Mouse (Mus musculus) midbrain, embryonic 11.5 days (tissue): ENCODE measurements around the gene Carns1. TPM values are rescaled to one million over a fixed set of nuclear protein-coding genes. Genes with fewer than 3 reads are reported as not detected.
A peak's percentile ranks its signal among the peaks of the same experiment; 100 is the strongest.
"Not testable (repeated sequence)": the region's sequence is repeated elsewhere in the genome, so short reads cannot be mapped to it uniquely, and the experiment has no call there.

Source experiments
- ATAC-seq: fragments of 200-750 bp; cut with Nextera tagmentation; 2 replicates; pipeline ENCODE4 v1.8.0; 2017; ENCODE audit warnings: moderate TSS enrichment, moderate library complexity; ENCODE audit not compliant: low FRiP score
- DNase-seq: peaks from one replicate; pipeline ENCODE4 v3.0.0; 2015; ENCODE audit warnings: low spot score; ENCODE audit errors: missing footprints
- H3K27ac ChIP-seq: fragments of 300-500 bp; sonication (generic); 2 replicates; pipeline ENCODE4 v1.5.1; 2014; ENCODE audit warnings: low read depth, low read length
- H3K27me3 ChIP-seq: fragments of 300-500 bp; sonication (generic); 2 replicates; pipeline ENCODE4 v1.6.1; 2014; ENCODE audit warnings: mild to moderate bottlenecking, low read length, moderate library complexity, mixed read lengths; ENCODE audit not compliant: control insufficient read depth, insufficient read depth
- H3K36me3 ChIP-seq: fragments of 300-500 bp; sonication (generic); 2 replicates; pipeline ENCODE4 v1.6.1; 2014; ENCODE audit warnings: mild to moderate bottlenecking, low read length, moderate library complexity, mixed read lengths; ENCODE audit not compliant: control insufficient read depth, insufficient read depth
- H3K4me1 ChIP-seq: fragments of 300-500 bp; sonication (generic); 2 replicates; pipeline ENCODE4 v1.6.1; 2014; ENCODE audit warnings: low read length; ENCODE audit not compliant: control insufficient read depth, insufficient read depth
- H3K4me2 ChIP-seq: fragments of 300-500 bp; sonication (generic); 2 replicates; pipeline ENCODE4 v1.6.1; 2014; ENCODE audit warnings: mild to moderate bottlenecking, moderate library complexity
- H3K4me3 ChIP-seq: fragments of 300-500 bp; sonication (generic); 2 replicates; pipeline ENCODE4 v1.5.1; 2014; ENCODE audit warnings: low read depth, low read length
- H3K9ac ChIP-seq: fragments of 300-500 bp; sonication (generic); 2 replicates; pipeline ENCODE4 v1.6.1; 2014; ENCODE audit warnings: low read length
- H3K9me3 ChIP-seq: fragments of 300-500 bp; sonication (generic); 2 replicates; pipeline ENCODE4 v1.6.1; 2016; ENCODE audit warnings: low read length; ENCODE audit not compliant: control insufficient read depth
- WGBS: fragments of 180-500 bp; shearing (Covaris S2); extraction: QIAGEN DNeasy Blood & Tissue Kit; methylation state at CpG from one replicate; pipeline ENCODE4 v1.1.7; 2014; 5-methylcytosine and 5-hydroxymethylcytosine counted together
- polyA plus RNA-seq: library from polyadenylated mRNA; unstranded; fragments of >200 nt; fragmentation: Nextera tagmentation; extraction: Ambion mirVana; gene quantifications from 2 replicates; pipeline ENCODE4 v1.2.1, GENCODE M21; 2014

Carns1 gene
- polyA plus RNA-seq, 1 experiment from 2014 or later = 2.9 TPM

GRCm38 (mm10) chr19:4135229-4135962, 39.9 kb downstream of the Carns1 start:
- H3K9me3 ChIP-seq, H3K4me3 ChIP-seq, H3K4me2 ChIP-seq, H3K27ac ChIP-seq, ATAC-seq, H3K4me1 ChIP-seq, H3K9ac ChIP-seq, DNase-seq, H3K27me3 ChIP-seq, H3K36me3 ChIP-seq: not testable (repeated sequence)
- 83% methylated on average over 6 of the region's 6 CpGs for WGBS

DNA sequence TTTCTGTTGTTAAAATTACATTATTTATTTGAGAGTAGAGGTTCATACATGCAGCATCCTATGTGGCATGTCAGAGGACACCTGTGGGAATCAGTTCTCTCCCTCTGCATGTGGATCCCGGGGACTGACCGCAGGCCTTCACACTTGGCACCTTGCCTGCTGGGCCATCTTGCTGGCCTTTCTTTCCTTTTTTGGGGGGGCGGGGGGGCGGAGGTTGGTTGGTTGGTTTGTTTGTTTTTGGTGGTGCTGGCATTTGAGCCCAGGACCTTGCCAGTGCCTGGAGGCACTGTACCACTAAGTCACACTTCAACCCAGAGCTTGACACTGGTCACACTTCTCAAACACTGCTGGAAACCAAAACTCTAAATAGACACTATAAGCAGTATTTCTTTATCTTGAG, 40.9 kb downstream of the Carns1 start:
- 85% methylated on average over 4 of the region's 4 CpGs for WGBS
- H3K4me3 ChIP-seq = no peak overlapping the region
- H3K4me2 ChIP-seq = no peak overlapping the region
- H3K4me1 ChIP-seq = no peaks in the 10 kb centered on the region
- no peak for ATAC-seq
- H3K9me3 ChIP-seq = no peaks in the 10 kb centered on the region
- DNase-seq = no peak
- H3K27ac ChIP-seq = no peak overlapping the region
- no peak overlapping the region for H3K9ac ChIP-seq
- peaks cover 4% of the 10 kb centered on the region for H3K36me3 ChIP-seq
- H3K27me3 ChIP-seq = no peaks in the 10 kb centered on the region

DNA sequence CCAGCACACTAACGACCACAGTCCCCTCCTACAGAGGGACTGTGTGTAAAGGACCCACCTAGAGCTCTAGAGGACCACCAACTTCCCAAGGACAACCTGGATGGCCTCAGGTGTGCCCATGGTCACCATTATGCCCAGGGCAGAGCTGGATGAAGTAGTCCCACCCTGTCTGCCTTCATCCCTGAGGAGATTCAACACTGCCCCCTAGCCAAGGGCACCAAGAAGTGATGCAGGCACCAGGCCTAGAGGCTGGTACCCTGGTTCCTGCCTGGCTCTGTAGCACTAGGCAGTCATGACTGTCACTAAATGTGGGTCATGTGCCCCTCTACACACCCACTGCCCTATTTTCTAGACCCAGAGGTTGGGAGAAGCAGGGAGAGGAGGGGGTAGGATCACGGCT, 43.5 kb downstream of the Carns1 start:
- peaks cover 8% of the 10 kb centered on the region for H3K36me3 ChIP-seq
- no peaks in the 10 kb centered on the region for H3K27me3 ChIP-seq
- peaks cover 3% of the 10 kb centered on the region for H3K4me1 ChIP-seq
- H3K4me3 ChIP-seq = no peak overlapping the region
- no peak for ATAC-seq
- H3K9ac ChIP-seq = no peak overlapping the region
- H3K9me3 ChIP-seq = no peaks in the 10 kb centered on the region
- no peak for DNase-seq
- H3K27ac ChIP-seq = no peak overlapping the region
- 91% methylated on average over 2 of the region's 2 CpGs for WGBS
- H3K4me2 ChIP-seq = no peak overlapping the region

GRCm38 (mm10) chr19:4131075-4131474, 44.2 kb downstream of the Carns1 start:
- no peaks in the 10 kb centered on the region for H3K9me3 ChIP-seq
- no peak overlapping the region for H3K27ac ChIP-seq
- H3K36me3 ChIP-seq = peaks cover 8% of the 10 kb centered on the region
- H3K4me2 ChIP-seq = no peak overlapping the region
- ATAC-seq = no peak
- H3K4me3 ChIP-seq = no peak overlapping the region
- H3K4me1 ChIP-seq = peaks cover 8% of the 10 kb centered on the region
- no peaks in the 10 kb centered on the region for H3K27me3 ChIP-seq
- DNase-seq = peak; percentile 57
- WGBS = 95% methylated on average over 5 of the region's 5 CpGs
- H3K9ac ChIP-seq = no peak overlapping the region

- peaks cover 9% of the 10 kb centered on the region for H3K4me1 ChIP-seq
- no peaks in the 10 kb centered on the region for H3K9me3 ChIP-seq
- H3K9ac ChIP-seq = no peak overlapping the region
- WGBS = 91% methylated on average over 4 of the region's 4 CpGs
- no peak overlapping the region for H3K27ac ChIP-seq
- no peak overlapping the region for H3K4me3 ChIP-seq
- H3K27me3 ChIP-seq = no peaks in the 10 kb centered on the region
- peaks cover 8% of the 10 kb centered on the region for H3K36me3 ChIP-seq
- no peak for ATAC-seq
- DNase-seq = peak; percentile 31
- no peak overlapping the region for H3K4me2 ChIP-seq
Measured at GRCm38 (mm10) chr19:4130106-4130505, 45.2 kb downstream of the Carns1 start.

GRCm38 (mm10) chr19:4129462-4129861, 45.8 kb downstream of the Carns1 start:
- Histone ChIP-seq H3K36me3 (peaks cover 8% of the 10 kb centered on the region), H3K9me3 (no peaks in the 10 kb centered on the region), H3K27ac (no peak overlapping the region), H3K9ac (no peak overlapping the region), H3K4me1 (peaks cover 11% of the 10 kb centered on the region), H3K4me3 (no peak overlapping the region), H3K4me2 (no peak overlapping the region), H3K27me3 (no peaks in the 10 kb centered on the region)
- DNase-seq (peak; percentile 31), ATAC-seq (no peak)
- WGBS = 96% methylated on average over 7 of the region's 7 CpGs

DNA sequence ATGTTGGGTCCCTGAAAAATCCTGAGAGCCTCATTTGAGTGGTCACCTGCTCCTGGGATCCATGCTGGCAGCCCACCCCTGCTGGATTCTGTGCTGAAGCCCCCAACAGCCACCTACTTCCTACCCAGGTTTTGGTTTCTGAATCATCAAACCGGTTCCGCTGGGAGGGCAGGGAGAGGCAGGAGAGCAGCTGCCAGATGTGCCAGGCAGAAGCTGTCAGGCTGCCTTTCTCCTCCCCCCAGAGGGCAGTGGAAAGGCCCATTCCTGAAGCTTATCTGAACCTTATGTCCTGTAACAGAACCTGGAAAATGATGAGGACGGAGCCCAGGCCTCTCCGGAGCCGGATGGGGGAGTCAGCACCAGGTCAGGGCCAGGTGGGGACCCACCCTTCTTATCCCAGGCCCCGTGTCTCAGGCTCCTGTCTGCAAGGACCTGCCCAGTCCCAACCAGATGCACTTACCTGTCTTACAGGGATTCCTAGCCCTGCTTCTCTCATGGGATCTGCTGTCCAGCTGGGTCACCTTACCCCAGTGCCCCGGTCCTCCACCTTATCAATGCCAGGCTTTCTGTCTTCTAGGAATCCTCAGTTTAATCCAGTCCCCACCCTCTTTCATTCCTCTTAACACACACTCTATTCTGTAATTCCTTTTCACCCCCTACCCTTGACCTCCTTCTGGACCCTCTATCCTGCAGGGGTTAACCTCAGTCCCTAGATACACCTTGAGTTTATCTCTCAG, 48.4 kb downstream of the Carns1 start:
- H3K9ac ChIP-seq = peak overlapping the region; percentile 86
- H3K4me3 ChIP-seq = peak overlapping the region; percentile 67
- DNase-seq = peak; percentile 64
- no peak for ATAC-seq
- WGBS = 68% methylated on average over 7 of the region's 7 CpGs
- peaks cover 11% of the 10 kb centered on the region for H3K4me1 ChIP-seq
- H3K9me3 ChIP-seq = no peaks in the 10 kb centered on the region
- H3K27me3 ChIP-seq = no peaks in the 10 kb centered on the region
- H3K36me3 ChIP-seq = peaks cover 8% of the 10 kb centered on the region
- H3K4me2 ChIP-seq = peak overlapping the region; percentile 77
- no peak overlapping the region for H3K27ac ChIP-seq

DNA sequence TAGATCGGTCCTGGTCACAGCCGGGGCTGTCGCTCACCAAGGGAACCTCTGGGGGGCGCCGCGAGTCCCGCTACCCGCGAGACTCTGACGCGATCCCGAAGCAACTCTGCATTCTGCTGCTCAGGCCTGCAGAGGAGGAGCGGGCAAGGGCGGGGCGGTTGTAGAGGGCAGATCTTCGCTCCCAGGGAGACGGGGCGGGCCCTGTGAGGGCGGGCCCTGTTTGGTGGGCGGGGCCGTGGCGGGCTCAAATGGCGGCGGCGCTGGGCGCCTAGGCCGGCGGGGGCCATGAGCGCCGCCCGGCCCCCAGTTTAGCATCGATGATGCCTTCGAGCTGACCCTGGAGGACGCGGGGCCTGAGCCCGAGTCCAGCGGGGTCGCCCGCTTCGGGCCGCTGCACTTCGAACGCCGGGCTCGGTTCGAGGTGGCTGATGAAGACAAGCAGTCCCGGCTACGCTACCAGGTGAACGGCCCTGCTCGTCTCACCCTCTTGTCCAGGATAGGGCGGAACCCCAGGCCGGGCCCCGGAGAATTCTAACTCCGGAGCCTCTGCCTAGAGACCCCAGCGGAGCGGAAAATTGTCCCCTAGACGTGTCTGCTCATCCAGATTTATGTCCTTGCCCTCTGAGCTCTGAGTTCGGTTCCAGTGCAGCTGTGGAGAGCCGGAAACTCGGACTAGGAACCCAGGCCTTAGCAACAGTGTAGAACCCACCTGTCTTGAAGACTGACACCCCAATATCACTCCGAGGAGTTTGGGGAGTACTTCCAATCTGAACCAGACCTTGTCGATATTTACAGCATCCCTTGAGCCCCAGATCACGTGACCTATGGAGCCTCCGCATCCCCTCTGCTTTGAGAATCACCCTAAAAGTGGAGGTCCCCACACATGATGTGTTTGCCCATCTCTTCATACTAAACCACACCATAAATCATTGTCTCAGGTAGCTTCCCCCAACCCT, 49.3 kb downstream of the Carns1 start, which contains the start of gene Aip:
Gene Aip (minus strand): TSS at position 118 of the 956 bp plus-strand sequence.
- no peaks in the 10 kb centered on the region for H3K9me3 ChIP-seq
- no peaks in the 10 kb centered on the region for H3K27me3 ChIP-seq
- peak within 1 kb of the TSS; percentile 25; the same call in 1 of the 2 replicates for H3K27ac ChIP-seq
- DNase-seq (peak; percentile 99), ATAC-seq (peak; percentile 95)
- peak within 1 kb of the TSS; percentile 67 for H3K4me3 ChIP-seq
- peaks cover 11% of the 10 kb centered on the region for H3K4me1 ChIP-seq
- H3K36me3 ChIP-seq = peaks cover 4% of the 10 kb centered on the region
- WGBS = under 1% methylated on average over 60 of the region's 64 CpGs
- peak within 1 kb of the TSS; percentile 86 for H3K9ac ChIP-seq
- peak within 1 kb of the TSS; percentile 77 for H3K4me2 ChIP-seq
